Mouse (Mus musculus): ENCODE measurements around the gene Nr2f6.
A peak's percentile ranks its signal among the peaks of the same experiment; 100 is the strongest.
"Not testable (repeated sequence)": the region's sequence is repeated elsewhere in the genome, so short reads cannot be mapped to it uniquely, and the experiment has no call there.

Gene Nr2f6

GRCm38 (mm10) chr8:71366771-71367528 is 14.8 kb downstream of the Nr2f6 start, which contains the start of gene Use1:
TSS of gene Use1 (plus strand) at chr8:71366848.
- peak; percentile 91 to 93 for DNase-seq

GRCm38 (mm10) chr8:71358026-71358425 is 23.7 kb downstream of the Nr2f6 start:
- no peak for DNase-seq

GRCm38 (mm10) chr8:71351520-71351919 is 30.2 kb downstream of the Nr2f6 start:
- DNase-seq = no peak

GRCm38 (mm10) chr8:71351117-71351516 is 30.6 kb downstream of the Nr2f6 start:
- DNase-seq = no peak

- no peak for DNase-seq
Observed at GRCm38 (mm10) chr8:71346581-71346980, 35.2 kb downstream of the Nr2f6 start.

GRCm38 (mm10) chr8:71340625-71341024 is 41.1 kb downstream of the Nr2f6 start:
- DNase-seq = peak; percentile 34 to 64

GRCm38 (mm10) chr8:71337834-71338233 is 43.9 kb downstream of the Nr2f6 start:
- DNase-seq = not testable (repeated sequence)

- DNase-seq = peak in 1 of 2 experiments; percentile 35
Observed at GRCm38 (mm10) chr8:71324848-71325247, 56.9 kb downstream of the Nr2f6 start.
